Mouse (Mus musculus): ENCODE results near the gene Cd300lf.
A peak's percentile ranks its signal among the peaks of the same experiment; 100 is the strongest.

Cd300lf gene

DNA sequence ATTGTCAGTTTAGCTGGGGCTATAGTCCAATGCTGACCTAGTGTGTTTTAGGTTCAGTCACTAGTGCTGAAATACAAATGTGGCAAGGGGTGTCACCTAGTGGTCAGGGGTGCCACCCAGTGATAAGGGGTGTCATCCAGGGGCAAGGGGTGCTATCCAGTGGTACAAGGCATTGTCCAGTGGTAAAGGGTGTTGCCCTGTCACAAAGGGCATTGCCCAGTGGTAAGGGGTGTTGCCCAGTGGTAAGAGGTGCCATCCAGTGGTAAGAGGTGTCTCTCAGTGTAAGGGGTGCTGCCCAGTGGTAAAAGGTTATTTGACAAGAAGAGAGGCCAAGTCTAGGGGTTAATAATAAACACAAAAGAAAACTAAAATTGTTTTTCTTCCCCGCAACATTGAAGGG lies 56.4 kb downstream of the Cd300lf start:
- DNase-seq (ENCODE audit: low spot score in 2 of 2), result no peak

DNA sequence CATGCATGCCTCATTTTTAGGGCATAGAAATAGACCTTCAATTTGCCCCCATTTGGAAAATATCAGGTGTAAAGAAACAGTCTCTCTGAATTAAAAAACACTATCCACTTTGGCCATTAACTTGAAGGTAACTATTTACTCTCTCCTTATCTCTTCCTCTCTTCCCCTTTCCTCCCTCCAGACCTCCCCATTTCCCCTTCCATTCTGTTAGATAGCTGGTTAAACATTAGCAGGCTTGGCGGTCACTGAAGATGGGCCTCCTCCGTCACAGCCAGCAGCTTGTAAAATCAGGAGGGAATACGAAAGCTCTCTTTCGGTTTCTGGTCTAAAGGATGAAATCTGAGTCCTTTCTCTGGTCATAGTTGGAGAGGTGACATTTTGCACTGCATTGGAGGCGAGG lies 57.9 kb downstream of the Cd300lf start:
- no peak for DNase-seq (ENCODE audit: low spot score in 2 of 2)

DNA sequence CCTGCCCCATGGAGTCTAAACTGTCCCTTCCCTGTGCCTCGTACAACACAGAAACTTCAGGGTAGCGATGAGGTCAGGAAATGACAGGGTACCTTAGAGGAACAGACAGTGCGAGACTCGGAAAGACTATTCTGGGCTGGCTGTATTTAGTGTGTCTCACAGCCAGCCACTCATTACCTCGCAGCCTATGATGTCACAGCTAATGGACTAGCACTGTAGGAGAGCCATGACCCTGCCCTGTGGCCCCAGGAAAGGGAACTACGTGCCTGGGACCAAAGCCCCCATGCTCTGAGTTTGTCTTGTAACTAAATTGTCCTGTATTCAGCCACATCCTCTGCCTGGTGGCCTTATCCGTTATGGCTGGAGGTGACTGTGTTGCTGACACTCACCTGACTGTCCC lies 58.4 kb downstream of the Cd300lf start:
- no peak for DNase-seq (ENCODE audit: low spot score in 2 of 2)

- no peak for DNase-seq (ENCODE audit: low spot score in 2 of 2)
Observed at GRCm38 (mm10) chr11:115073002-115073401, 60.8 kb downstream of the Cd300lf start.

- DNase-seq (ENCODE audit: low spot score in 2 of 2), result peak; percentile 61 to 72
Observed at GRCm38 (mm10) chr11:115071631-115072294, 62.0 kb downstream of the Cd300lf start.

GRCm38 (mm10) chr11:115071015-115071551 lies 62.7 kb downstream of the Cd300lf start:
- no peak for DNase-seq (ENCODE audit: low spot score in 2 of 2)

DNA sequence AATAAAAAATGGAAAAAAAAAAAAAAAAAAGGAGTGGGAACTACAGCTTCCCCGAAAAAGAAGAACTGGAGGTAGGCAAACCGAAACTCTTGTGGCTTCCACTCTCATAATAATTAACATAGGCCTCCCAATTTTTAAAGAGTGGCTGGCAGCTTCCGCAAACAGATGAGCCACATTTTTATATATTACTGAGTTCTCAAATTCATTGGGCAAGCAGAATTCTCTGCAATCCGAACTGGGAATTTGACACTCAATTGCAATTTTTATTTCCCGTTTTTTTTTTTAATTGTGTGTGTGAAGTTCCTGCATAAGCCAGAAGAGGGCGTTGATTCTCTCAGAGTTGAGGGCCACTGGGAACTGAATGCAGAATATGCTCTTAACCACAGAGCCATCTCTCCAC lies 67.0 kb downstream of the Cd300lf start:
- DNase-seq (ENCODE audit: low spot score in 2 of 2), result peak; percentile 16 to 46

All from heart, adult 9 months (tissue).